Mouse (Mus musculus) kidney, embryonic 16.5 days (tissue): ENCODE data around the gene Efnb3. TPM values are rescaled to one million over a fixed set of nuclear protein-coding genes. Genes with fewer than 3 reads are reported as not detected.

Source experiments
- ATAC-seq: fragments of 200-750 bp; cut with Nextera tagmentation; 2 replicates; pipeline ENCODE4 v1.8.0; 2017; ENCODE audit warnings: moderate TSS enrichment; ENCODE audit not compliant: low FRiP score, low TSS enrichment
- H3K27ac ChIP-seq: fragments of 300-500 bp; sonication (generic); 2 replicates; pipeline ENCODE4 v1.5.1; 2014; ENCODE audit warnings: low read length
- H3K27me3 ChIP-seq: fragments of 300-500 bp; sonication (generic); 2 replicates; pipeline ENCODE4 v1.6.1; 2014; ENCODE audit warnings: low read length, control low read depth, mixed read lengths; ENCODE audit not compliant: insufficient read depth
- H3K36me3 ChIP-seq: fragments of 300-500 bp; sonication (generic); 2 replicates; pipeline ENCODE4 v1.6.1; 2014; ENCODE audit warnings: low read length, control low read depth, mixed read lengths; ENCODE audit not compliant: insufficient read depth
- H3K4me1 ChIP-seq: fragments of 300-500 bp; sonication (generic); 2 replicates; pipeline ENCODE4 v1.6.1; 2014; ENCODE audit warnings: low read length, control low read depth, mixed read lengths; ENCODE audit not compliant: insufficient read depth
- H3K4me2 ChIP-seq: fragments of 300-500 bp; sonication (generic); replicated peaks from 2 replicates; pipeline ENCODE4 v1.6.1; 2014; ENCODE audit warnings: low read depth, low read length
- H3K4me3 ChIP-seq: fragments of 300-500 bp; sonication (generic); 2 replicates; pipeline ENCODE4 v1.5.1; 2014; ENCODE audit warnings: mild to moderate bottlenecking, low read length
- H3K9ac ChIP-seq: fragments of 300-500 bp; sonication (generic); replicated peaks from 2 replicates; pipeline ENCODE4 v1.6.1; 2014; ENCODE audit warnings: low read length
- H3K9me3 ChIP-seq: fragments of 300-500 bp; sonication (generic); 2 replicates; pipeline ENCODE4 v1.6.1; 2016; ENCODE audit warnings: low read length, control low read depth
- WGBS: fragments of 180-500 bp; shearing (Covaris S2); extraction: QIAGEN DNeasy Blood & Tissue Kit; methylation state at CpG from one replicate; pipeline ENCODE4 v1.1.7; 2014; 5-methylcytosine and 5-hydroxymethylcytosine counted together
- polyA plus RNA-seq: library from polyadenylated mRNA; unstranded; fragments of >200 nt; fragmentation: Nextera tagmentation; extraction: Ambion mirVana; gene quantifications from 2 replicates; pipeline ENCODE4 v1.2.1, GENCODE M21; 2015

Efnb3 gene
- polyA plus RNA-seq, 1 experiment from 2014 or later = 12.6 TPM

- no peak overlapping the region for H3K27ac ChIP-seq
- no peaks in the 10 kb centered on the region for H3K9me3 ChIP-seq
- peaks cover 36% of the 10 kb centered on the region for H3K4me1 ChIP-seq
- no peak for ATAC-seq
- no peak overlapping the region for H3K4me2 ChIP-seq
- 74% methylated on average over 3 of the region's 3 CpGs for WGBS
- no peak overlapping the region for H3K4me3 ChIP-seq
- H3K27me3 ChIP-seq = peaks cover 9% of the 10 kb centered on the region
- H3K36me3 ChIP-seq = no peaks in the 10 kb centered on the region
- no peak overlapping the region for H3K9ac ChIP-seq
Observed at GRCm38 (mm10) chr11:69601768-69602167, 41.8 kb upstream of the Efnb3 start.

- 10% methylated on average over 6 of the region's 6 CpGs for WGBS
- ATAC-seq = peak; percentile 73; the same call in 1 of the 2 replicates
- Histone ChIP-seq H3K9me3 (no peaks in the 10 kb centered on the region), H3K4me2 (peak overlapping the region; percentile 1; the same call in 1 of the 2 replicates), H3K4me1 (peaks cover 30% of the 10 kb centered on the region), H3K9ac (no peak overlapping the region; the same call in 1 of the 2 replicates), H3K27me3 (peaks cover 6% of the 10 kb centered on the region; the same call in 1 of the 2 replicates), H3K36me3 (no peaks in the 10 kb centered on the region), H3K4me3 (no peak overlapping the region), H3K27ac (peak overlapping the region; percentile 81)
Observed at GRCm38 (mm10) chr11:69600098-69600497, 40.1 kb upstream of the Efnb3 start.

GRCm38 (mm10) chr11:69599436-69599835 lies 39.4 kb upstream of the Efnb3 start:
- no peak overlapping the region; the same call in 1 of the 2 replicates for H3K9ac ChIP-seq
- peaks cover 24% of the 10 kb centered on the region for H3K4me1 ChIP-seq
- no peaks in the 10 kb centered on the region for H3K9me3 ChIP-seq
- H3K27me3 ChIP-seq = peaks cover 6% of the 10 kb centered on the region; the same call in 1 of the 2 replicates
- H3K27ac ChIP-seq = peak overlapping the region; percentile 51; the same call in 1 of the 2 replicates
- WGBS = 16% methylated on average over 9 of the region's 9 CpGs
- no peak overlapping the region; the same call in 1 of the 2 replicates for H3K4me2 ChIP-seq
- no peak for ATAC-seq
- H3K36me3 ChIP-seq = 0 out of 2 replicates have a peak, but pooled peaks cover 3% of the 10 kb centered on the region
- H3K4me3 ChIP-seq = no peak overlapping the region

- Histone ChIP-seq H3K27me3 (no peaks in the 10 kb centered on the region), H3K9me3 (no peaks in the 10 kb centered on the region), H3K4me3 (no peak overlapping the region), H3K36me3 (peaks cover 34% of the 10 kb centered on the region), H3K27ac (no peak overlapping the region), H3K4me1 (peaks cover 6% of the 10 kb centered on the region), H3K4me2 (no peak overlapping the region), H3K9ac (no peak overlapping the region)
- 96% methylated on average over 6 of the region's 6 CpGs for WGBS
- no peak for ATAC-seq
Observed at GRCm38 (mm10) chr11:69594853-69595252, 34.8 kb upstream of the Efnb3 start.

GRCm38 (mm10) chr11:69592799-69593198 lies 32.8 kb upstream of the Efnb3 start:
- ATAC-seq = no peak
- no peaks in the 10 kb centered on the region for H3K4me1 ChIP-seq
- WGBS = 91% methylated on average over 4 of the region's 4 CpGs
- no peaks in the 10 kb centered on the region for H3K27me3 ChIP-seq
- H3K27ac ChIP-seq = no peak overlapping the region
- H3K9ac ChIP-seq = no peak overlapping the region
- H3K4me2 ChIP-seq = no peak overlapping the region
- no peak overlapping the region for H3K4me3 ChIP-seq
- H3K9me3 ChIP-seq = no peaks in the 10 kb centered on the region
- H3K36me3 ChIP-seq = peaks cover 55% of the 10 kb centered on the region

GRCm38 (mm10) chr11:69591899-69592637 lies 32.1 kb upstream of the Efnb3 start:
- Histone ChIP-seq H3K27me3 (no peaks in the 10 kb centered on the region), H3K4me3 (no peak overlapping the region), H3K4me1 (no peaks in the 10 kb centered on the region), H3K4me2 (no peak overlapping the region), H3K36me3 (peaks cover 62% of the 10 kb centered on the region), H3K9ac (no peak overlapping the region), H3K9me3 (no peaks in the 10 kb centered on the region), H3K27ac (no peak overlapping the region)
- 91% methylated on average over 7 of the region's 7 CpGs for WGBS
- ATAC-seq = no peak

- ATAC-seq = no peak
- Histone ChIP-seq H3K4me1 (no peaks in the 10 kb centered on the region), H3K9me3 (no peaks in the 10 kb centered on the region), H3K4me3 (no peak overlapping the region), H3K4me2 (no peak overlapping the region), H3K27ac (no peak overlapping the region), H3K36me3 (peaks cover 68% of the 10 kb centered on the region), H3K27me3 (no peaks in the 10 kb centered on the region), H3K9ac (no peak overlapping the region)
- 85% methylated on average over 3 of the region's 3 CpGs for WGBS
Observed at GRCm38 (mm10) chr11:69591424-69591823, 31.4 kb upstream of the Efnb3 start.

- H3K4me3 ChIP-seq = no peak overlapping the region
- no peak overlapping the region for H3K9ac ChIP-seq
- H3K27me3 ChIP-seq = no peaks in the 10 kb centered on the region
- ATAC-seq = no peak
- H3K36me3 ChIP-seq = peaks cover 68% of the 10 kb centered on the region
- no peaks in the 10 kb centered on the region for H3K4me1 ChIP-seq
- H3K4me2 ChIP-seq = no peak overlapping the region
- H3K9me3 ChIP-seq = no peaks in the 10 kb centered on the region
- H3K27ac ChIP-seq = no peak overlapping the region
- 91% methylated on average over 8 of the region's 8 CpGs for WGBS
Observed at GRCm38 (mm10) chr11:69590622-69591021, 30.6 kb upstream of the Efnb3 start.

- no peaks in the 10 kb centered on the region for H3K4me1 ChIP-seq
- no peak overlapping the region for H3K4me2 ChIP-seq
- no peak overlapping the region for H3K27ac ChIP-seq
- H3K9me3 ChIP-seq = no peaks in the 10 kb centered on the region
- no peak for ATAC-seq
- no peak overlapping the region for H3K9ac ChIP-seq
- H3K36me3 ChIP-seq = peaks cover 71% of the 10 kb centered on the region
- 88% methylated on average over 22 of the region's 22 CpGs for WGBS
- no peak overlapping the region for H3K4me3 ChIP-seq
- H3K27me3 ChIP-seq = no peaks in the 10 kb centered on the region
Observed at GRCm38 (mm10) chr11:69589207-69589834, 29.3 kb upstream of the Efnb3 start.
